Mouse (Mus musculus): Measurements from ENCODE around the gene Tmem245. TPM values are rescaled to one million over a fixed set of nuclear protein-coding genes. Genes with fewer than 3 reads are reported as not detected.

Gene Tmem245
- total RNA-seq, 4 experiments from 2014 or later, result 84.8 to 104 (median 93.0) TPM

GRCm38 (mm10) chr4:56820017-56820550, 127.2 kb downstream of the Tmem245 start:
- DNase-seq (ENCODE audit: low spot score), result no peak

Small RNAs within 50 kb of the gene (microRNA-seq; reads per million reads assigned to microRNA genes)
- 58.5 reads per million, percentile 51 among the genes with 10 or more reads in this experiment for gene Mir32

Other genes with a start within 250 kb of the Tmem245 start
- gene Gm26657, start 207.4 kb downstream of the Tmem245 start, total RNA-seq (2022), result not detected
- not detected for gene Actl7b, start 206.0 kb downstream of the Tmem245 start, total RNA-seq (2022)
- gene Actl7a, start 204.0 kb downstream of the Tmem245 start, total RNA-seq (2022), result not detected
- gene Elp1, start 145.1 kb downstream of the Tmem245 start, total RNA-seq (2022), result 10 to 100 TPM; 20.0 to 22.7 (median 21.4) TPM
- 1 to 10 TPM; 1.8 to 3.3 (median 2.3) TPM for gene Fam206a, start 145.1 kb downstream of the Tmem245 start, total RNA-seq (2022)
- 10 to 100 TPM; 18.1 to 47.5 (median 30.1) TPM for gene Ctnnal1, start 82.2 kb downstream of the Tmem245 start, total RNA-seq (2022)
- under 1 TPM; 0.09 to 0.23 (median 0.10) TPM for gene Frrs1l, start 43.0 kb upstream of the Tmem245 start, total RNA-seq (2022)
- gene Epb41l4b, start 196.0 kb upstream of the Tmem245 start, total RNA-seq (2022), result 1 to 10 TPM; 1.4 to 3.4 (median 2.6) TPM